In genomic region chr12:73560091-73560490, GRCm38 (mm10) we compare ENCODE assay signal across 12 mouse cellular contexts. TPM values are rescaled to one million over a fixed set of nuclear protein-coding genes. Genes with fewer than 3 reads are reported as not detected.
DNase-seq lines count a peak whose midpoint lies in the region; ATAC-seq and TF ChIP-seq lines count a peak whose summit lies in the region.
"Had no signal": no experiment of that assay in that cellular context is flagged by ENCODE, and none has a peak within 500 bp of the region (broad histone marks: within the 10 kb centered on the region; RNA-seq: fewer than 3 reads in every experiment).

No protein-coding gene starts in this region.

- DNase-seq in heart, adult 11 months: peak; percentile 54
- DNase-seq in lung, postnatal 36 days: peak; percentile 35
- DNase-seq in lung, adult 18-20 months: no peak
- peak; percentile 85 for DNase-seq in ES-CJ7 (ENCODE audit: low read depth, low spot score)
- no peak for DNase-seq in liver, postnatal 0 days
- no peak for DNase-seq in yolk sac, embryonic 10.5 days (ENCODE audit: low spot score)
- DNase-seq in adrenal gland, adult 18-20 months (ENCODE audit: low spot score in 2 of 2): no peak
- DNase-seq: cerebellum, adult 9-10 months had no signal

- ATAC-seq in heart, embryonic 12.5 days (ENCODE audit: insufficient number of reproducible peaks, low FRiP score): no peak
- no peak for ATAC-seq in liver, postnatal 0 days

- no peak for TF ChIP-seq EP300 in liver, postnatal 0 days (IDR thresholded peaks at IDR 0.05; ENCODE audit: low read depth)

- H3K4me3 ChIP-seq in heart, embryonic 12.5 days: no peak overlapping the region
- no peak overlapping the region for H3K4me3 ChIP-seq in liver, postnatal 0 days (ENCODE audit: low read depth, low read length)
- H3K4me3 ChIP-seq: limb, embryonic 12.5 days; midbrain, embryonic 12.5 days had no signal

- H3K9me3 ChIP-seq in heart, embryonic 12.5 days (replicated peaks): 0 out of 2 replicates have a peak, but pooled peaks cover 4% of the 10 kb centered on the region
- H3K9me3 ChIP-seq in liver, postnatal 0 days (ENCODE audit: low read length): no peaks in the 10 kb centered on the region
- H3K9me3 ChIP-seq: limb, embryonic 12.5 days; midbrain, embryonic 12.5 days had no signal

- H3K36me3 ChIP-seq in heart, embryonic 12.5 days: no peaks in the 10 kb centered on the region
- H3K36me3 ChIP-seq in liver, postnatal 0 days (replicated peaks; ENCODE audit: insufficient read depth, low read length): no peaks in the 10 kb centered on the region
- H3K36me3 ChIP-seq: limb, embryonic 12.5 days; midbrain, embryonic 12.5 days had no signal

- H3K27me3 ChIP-seq in heart, embryonic 12.5 days (replicated peaks): no peaks in the 10 kb centered on the region
- no peaks in the 10 kb centered on the region for H3K27me3 ChIP-seq in liver, postnatal 0 days (ENCODE audit: insufficient read depth, low read length)
- H3K27me3 ChIP-seq: midbrain, embryonic 12.5 days had no signal

- peak; percentile 65 for TF ChIP-seq CTCF in liver, postnatal 0 days (IDR thresholded peaks at IDR 0.05; ENCODE audit: low read depth)

- no peak overlapping the region for H3K9ac ChIP-seq in heart, embryonic 12.5 days
- no peak overlapping the region for H3K9ac ChIP-seq in liver, postnatal 0 days (replicated peaks)
- H3K9ac ChIP-seq: limb, embryonic 12.5 days; midbrain, embryonic 12.5 days had no signal

- H3K27ac ChIP-seq in heart, embryonic 12.5 days (ENCODE audit: poor library complexity, severe bottlenecking): no peak overlapping the region
- H3K27ac ChIP-seq in liver, postnatal 0 days (ENCODE audit: low read depth): no peak overlapping the region
- H3K27ac ChIP-seq: limb, embryonic 12.5 days; midbrain, embryonic 12.5 days had no signal

- WGBS in heart, embryonic 12.5 days: 46% methylated on average over 7 of the region's 7 CpGs
- WGBS in liver, postnatal 0 days (ENCODE audit: insufficient replicate concordance): 54% methylated on average over 7 of the region's 7 CpGs

- H3K4me1 ChIP-seq in heart, embryonic 12.5 days (replicated peaks): no peaks in the 10 kb centered on the region
- peaks cover 2% of the 10 kb centered on the region; the same call in 1 of the 2 replicates for H3K4me1 ChIP-seq in liver, postnatal 0 days (ENCODE audit: insufficient read depth)
- H3K4me1 ChIP-seq: limb, embryonic 12.5 days had no signal

- no peak overlapping the region for H3K4me2 ChIP-seq in heart, embryonic 12.5 days
- H3K4me2 ChIP-seq in liver, postnatal 0 days (ENCODE audit: low read depth, low read length): no peak overlapping the region
- H3K4me2 ChIP-seq: limb, embryonic 12.5 days; midbrain, embryonic 12.5 days had no signal

RNA-seq across cellular contexts. Expression of gene Tmem30b, which starts 13.9 kb away (rescaled TPM):
- polyA plus RNA-seq in heart, embryonic 12.5 days (2016; fragmentation: Nextera tagmentation; extraction: Ambion mirVana): 0.18 and 0.36 TPM in 2 replicates
- 40.7 and 42.3 TPM in 2 replicates for polyA plus RNA-seq in liver, postnatal 0 days (2015; fragmentation: Nextera tagmentation; extraction: Ambion mirVana)
- under 1 TPM in 1 of 2 experiments, not detected in 1; 0.19 TPM for total RNA-seq in adrenal gland, adult 18-20 months (2021)
- total RNA-seq: hematopoietic stem cell, adult 5-6 weeks had no signal

RNA-seq across cellular contexts. Expression of gene Prkch, which starts 24.5 kb away (rescaled TPM):
- 19.5 and 20.0 TPM in 2 replicates for polyA plus RNA-seq in heart, embryonic 12.5 days (2016; fragmentation: Nextera tagmentation; extraction: Ambion mirVana)
- polyA plus RNA-seq in liver, postnatal 0 days (2015; fragmentation: Nextera tagmentation; extraction: Ambion mirVana): 2.3 and 2.4 TPM in 2 replicates
- 10 to 100 TPM; 11.0 to 12.5 TPM for total RNA-seq in adrenal gland, adult 18-20 months (2021)

Comparison
In these comparisons a context has a peak if more than half of its experiments do, and no peak if none do; other contexts are left out.
1. DNase-seq: peak in heart, adult 11 months (single experiment), lung, postnatal 36 days (single experiment) and ES-CJ7 (single experiment); none in lung, adult 18-20 months (0 of 2), liver, postnatal 0 days (single experiment), yolk sac, embryonic 10.5 days (single experiment) and adrenal gland, adult 18-20 months (0 of 2).
2. RNA of gene Tmem30b, which starts 13.9 kb away (polyA plus RNA-seq): 40.7 to 42.3 TPM in liver, postnatal 0 days; 0.18 to 0.36 TPM in heart, embryonic 12.5 days; every median in the first group is over 10 times any median in the second.